Mouse (Mus musculus): Measurements from ENCODE around the gene Kifc5b. TPM values are rescaled to one million over a fixed set of nuclear protein-coding genes. Genes with fewer than 3 reads are reported as not detected.
A peak's percentile ranks its signal among the peaks of the same experiment; 100 is the strongest.
"Not testable (repeated sequence)": the region's sequence is repeated elsewhere in the genome, so short reads cannot be mapped to it uniquely, and the experiment has no call there.

Kifc5b gene
- total RNA-seq (2021) = 1 to 10 TPM; 3.4 to 3.7 TPM
- long read RNA-seq, experiment 1, partial matches to known transcripts = 2 of 5 reads
- long read RNA-seq, experiment 1, other reads (novel, unspliced or antisense) = 3 of 5 reads
- long read RNA-seq, experiment 2 = 0 reads

DNA sequence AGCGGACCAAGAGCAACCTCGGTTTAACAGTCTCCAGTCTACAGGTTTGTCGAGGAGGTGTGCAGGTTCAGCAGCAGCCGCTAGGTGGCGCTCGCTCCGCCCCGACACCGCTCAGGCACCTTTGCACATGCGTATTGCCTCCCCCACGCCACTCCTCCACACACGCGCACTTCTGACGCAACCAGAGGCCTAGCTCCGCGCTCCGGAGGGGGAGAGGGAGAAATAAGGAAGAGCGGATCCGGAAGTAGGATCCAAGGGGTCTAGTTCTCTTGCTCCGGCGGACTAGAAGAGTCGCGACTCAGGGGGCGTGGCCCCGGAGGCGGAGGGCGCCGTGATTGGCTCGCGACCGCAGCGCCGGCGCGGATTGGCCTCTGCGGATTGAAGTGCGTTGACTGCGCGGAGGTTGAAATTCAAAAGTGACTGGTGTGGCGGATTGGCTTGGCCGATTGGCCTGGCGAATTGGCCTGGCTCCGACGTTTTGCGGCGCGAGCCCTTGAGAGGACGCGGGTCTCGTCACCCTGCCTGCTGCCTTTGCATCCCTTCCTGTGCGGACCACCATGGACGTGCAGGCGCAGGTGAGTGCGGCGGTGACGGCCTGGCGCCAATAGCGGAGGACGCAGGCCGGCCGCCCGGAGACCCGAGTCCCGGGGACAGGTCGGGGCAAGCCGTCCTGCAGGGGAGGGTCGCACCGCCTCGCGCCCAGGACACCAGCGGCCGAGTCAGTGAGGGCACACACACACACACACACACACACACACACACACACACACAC is at the start of gene Kifc5b:
TSS of gene Kifc5b (plus strand) at position 381 of the 772 bp plus-strand sequence.
- peak; percentile 100 for DNase-seq (ENCODE audit: low spot score in 2 of 2)

DNA sequence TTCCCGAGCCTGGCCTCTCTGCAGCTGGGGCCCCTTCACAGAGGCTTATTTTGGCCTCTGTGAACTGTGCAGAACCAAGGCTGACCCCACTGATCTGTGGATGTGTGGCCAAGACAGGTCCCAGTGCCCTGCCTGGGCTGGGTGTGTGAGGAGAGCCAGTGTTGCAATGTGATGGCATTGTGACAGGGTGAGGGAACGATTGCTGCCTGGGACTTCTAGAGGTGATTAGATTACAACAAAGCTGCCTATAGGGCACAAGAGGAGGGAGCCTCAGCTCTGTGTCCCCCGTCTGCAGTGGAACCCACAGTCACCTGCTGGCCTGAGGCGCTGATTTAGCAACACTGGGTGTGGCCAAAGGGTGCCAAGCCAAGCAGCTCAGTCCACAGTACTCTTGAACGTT is 48.1 kb upstream of the Kifc5b start:
- DNase-seq (ENCODE audit: low spot score in 2 of 2) = no peak

DNA sequence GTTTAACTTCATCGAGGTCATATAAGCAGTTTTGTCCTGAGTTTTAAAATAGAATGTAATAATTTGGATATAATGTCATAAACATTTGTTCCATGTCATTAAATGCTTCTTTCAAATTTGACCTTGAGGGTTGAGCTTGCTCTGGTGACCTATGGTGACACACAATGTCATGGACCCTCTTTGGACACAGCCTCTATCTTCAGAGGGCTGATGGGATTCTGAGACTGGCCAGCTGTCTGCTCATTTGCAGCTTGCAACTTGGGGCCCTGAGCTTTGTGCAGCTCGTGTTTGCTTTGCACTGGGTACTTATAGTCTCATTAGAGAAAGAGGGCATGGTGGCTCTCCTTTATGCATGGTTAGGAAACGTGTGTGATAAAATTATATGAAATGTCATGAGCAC is 44.0 kb upstream of the Kifc5b start:
- no peak for DNase-seq (ENCODE audit: low spot score in 2 of 2)

DNA sequence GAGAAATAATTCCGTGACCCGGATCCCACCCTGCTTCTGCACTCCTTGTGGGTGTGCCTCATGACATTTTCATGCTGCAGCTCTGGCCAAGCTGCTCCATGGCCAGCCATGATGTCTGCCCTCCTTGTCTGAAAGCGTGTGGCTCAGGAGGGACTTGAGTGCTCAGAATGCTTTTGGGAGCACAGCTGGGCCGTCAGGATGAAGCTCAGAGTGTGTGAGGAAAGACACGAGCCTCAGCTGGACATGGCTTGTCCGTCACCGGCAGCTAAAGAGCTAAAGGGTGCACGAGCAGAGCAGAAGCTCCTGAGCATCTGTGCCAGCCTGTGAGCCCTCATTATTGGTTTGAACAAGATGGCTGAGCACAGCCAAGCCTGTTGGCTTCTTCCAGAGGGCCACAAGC is 43.4 kb upstream of the Kifc5b start:
- DNase-seq (ENCODE audit: low spot score in 2 of 2) = no peak

DNA sequence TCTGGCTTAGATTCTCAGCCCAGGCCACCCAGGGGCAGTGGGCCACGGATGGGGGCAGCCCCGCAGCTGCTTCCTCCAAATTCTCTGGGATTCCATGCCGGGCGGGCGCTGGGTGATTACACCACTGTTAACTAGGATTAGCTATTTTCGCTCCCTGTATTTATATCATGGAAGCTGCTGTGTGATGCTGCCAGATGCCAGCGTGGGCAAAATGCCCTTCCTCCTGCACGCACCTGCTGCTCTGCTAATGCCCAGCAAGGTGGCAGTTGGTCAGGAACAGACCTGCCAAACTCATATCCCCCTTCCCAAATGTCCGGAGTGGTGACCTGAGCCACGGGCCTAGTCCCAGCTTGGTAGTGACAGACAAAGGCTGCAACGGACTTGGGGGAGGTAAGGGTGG is 42.3 kb upstream of the Kifc5b start:
- no peak for DNase-seq (ENCODE audit: low spot score in 2 of 2)

DNA sequence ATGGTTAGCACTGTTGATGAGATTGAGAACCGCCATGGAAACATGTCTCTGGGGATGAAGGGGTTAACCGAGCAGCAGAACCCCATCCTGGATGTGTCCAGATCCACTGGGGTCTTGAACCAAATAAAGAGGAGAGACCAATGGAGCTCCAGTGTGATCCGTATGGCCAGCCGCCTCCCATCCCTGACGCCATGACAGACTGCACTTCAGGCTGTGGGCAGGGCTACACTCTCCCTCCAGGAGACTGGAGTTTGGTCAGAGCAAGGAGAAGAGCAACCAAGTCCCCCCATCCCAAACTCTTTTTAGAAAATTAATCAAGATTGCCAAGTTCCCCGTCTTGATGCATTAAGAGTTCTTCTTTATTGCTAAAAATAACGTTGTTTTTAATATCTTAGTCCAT is 39.0 kb upstream of the Kifc5b start:
- no peak for DNase-seq (ENCODE audit: low spot score in 2 of 2)

DNA sequence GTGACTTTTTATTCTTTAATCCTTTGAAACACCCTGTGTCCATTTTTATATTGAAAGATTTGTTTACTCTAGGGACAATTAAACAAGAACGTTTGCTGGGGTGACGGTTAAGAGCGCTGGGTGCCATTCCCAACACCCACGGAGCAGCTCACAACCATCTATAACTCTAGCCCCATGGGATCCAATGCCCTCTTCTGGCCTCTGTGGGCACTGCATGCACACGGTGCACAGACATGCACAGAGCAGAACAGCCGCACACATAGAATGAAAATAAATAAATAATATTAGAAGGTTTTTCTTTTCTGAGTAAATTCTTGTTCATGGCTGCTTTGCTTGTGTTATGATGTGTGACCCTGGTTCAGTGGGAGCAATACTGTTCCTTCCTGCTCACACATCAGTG is 37.7 kb upstream of the Kifc5b start:
- no peak for DNase-seq (ENCODE audit: low spot score in 2 of 2)

DNA sequence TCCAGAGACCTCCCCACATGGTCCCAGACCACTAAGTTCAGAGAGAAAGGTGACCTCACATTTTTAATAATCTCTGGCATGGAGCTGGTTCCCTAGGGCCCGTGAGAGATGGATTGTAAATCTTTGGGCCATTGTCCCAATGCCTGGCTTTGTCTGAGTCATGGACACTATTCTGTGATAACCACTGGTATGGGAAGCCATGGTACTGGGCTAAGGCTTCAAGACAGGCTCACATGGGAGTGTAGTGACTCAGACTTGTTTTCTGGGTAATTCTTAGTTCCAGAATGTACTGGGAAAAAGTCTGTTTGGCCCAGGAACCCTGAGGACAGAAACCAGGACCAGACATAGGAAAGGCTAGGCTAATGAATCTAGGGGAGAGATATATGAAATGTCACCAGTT is 34.2 kb upstream of the Kifc5b start:
- no peak for DNase-seq (ENCODE audit: low spot score in 2 of 2)

DNA sequence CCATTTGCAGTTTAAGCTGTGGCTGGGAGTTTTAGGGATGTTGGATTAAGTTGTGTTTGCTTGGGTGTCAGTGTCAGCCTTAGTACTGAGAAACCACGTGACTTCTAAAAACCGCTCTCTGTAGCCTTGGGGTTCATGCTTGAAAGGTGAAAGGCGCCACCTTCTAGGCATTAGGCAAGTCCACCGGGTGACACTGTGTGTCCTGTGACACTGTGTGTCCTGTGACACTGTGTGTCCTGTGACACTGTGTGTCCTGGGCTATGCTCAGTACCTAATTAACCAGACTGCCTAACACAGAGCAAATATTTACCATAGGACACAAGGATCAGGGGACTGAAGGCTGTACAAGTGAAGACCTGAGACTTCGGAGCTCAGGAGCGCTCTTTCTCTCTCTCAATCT is 33.3 kb upstream of the Kifc5b start:
- no peak for DNase-seq (ENCODE audit: low spot score in 2 of 2)

DNA sequence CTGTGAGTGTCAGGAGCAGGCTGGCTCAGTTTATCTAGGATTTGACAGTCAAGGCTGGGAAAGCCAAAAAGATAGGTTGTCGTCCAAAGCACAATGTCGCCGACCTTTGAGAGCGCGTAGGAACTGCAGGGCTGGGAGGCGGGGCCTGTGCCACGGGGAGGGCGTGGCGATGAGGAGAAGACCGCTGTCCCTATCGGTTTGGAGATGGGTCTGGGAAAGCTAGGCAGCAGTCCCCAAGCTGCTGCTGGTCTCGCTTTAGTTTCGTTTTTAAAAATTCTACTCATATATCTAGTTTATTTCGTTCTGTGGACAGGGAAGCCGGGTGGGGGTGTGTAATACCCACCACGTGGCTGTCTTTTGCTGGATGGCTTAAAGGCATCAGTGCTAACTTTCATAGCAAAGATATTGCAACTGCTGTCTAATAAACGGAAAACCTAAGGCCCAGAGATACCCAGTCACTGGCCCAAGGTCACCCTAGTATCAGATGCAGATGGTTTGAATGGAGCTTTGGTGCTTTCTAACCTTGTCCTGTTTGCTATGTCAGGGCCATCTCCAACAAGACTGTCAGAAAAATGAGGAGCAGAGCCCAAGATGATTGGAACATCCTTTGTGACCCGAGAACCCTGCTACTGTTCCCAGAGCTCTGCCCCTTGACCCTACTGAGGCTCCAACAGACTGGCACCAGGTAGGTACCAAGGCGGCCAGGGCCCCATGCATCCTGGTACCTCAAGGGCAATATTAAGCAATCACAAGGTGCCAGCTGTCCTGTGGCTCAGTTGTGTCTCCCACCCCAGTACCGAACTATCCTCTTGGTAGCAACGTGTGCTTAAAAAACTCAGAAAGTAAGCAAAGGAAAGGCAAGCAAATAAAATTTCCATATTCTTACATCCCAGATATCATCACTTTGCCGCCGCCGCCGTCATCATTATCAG is 31.6 kb upstream of the Kifc5b start:
- DNase-seq (ENCODE audit: low spot score in 2 of 2) = peak; percentile 73 to 74

DNA sequence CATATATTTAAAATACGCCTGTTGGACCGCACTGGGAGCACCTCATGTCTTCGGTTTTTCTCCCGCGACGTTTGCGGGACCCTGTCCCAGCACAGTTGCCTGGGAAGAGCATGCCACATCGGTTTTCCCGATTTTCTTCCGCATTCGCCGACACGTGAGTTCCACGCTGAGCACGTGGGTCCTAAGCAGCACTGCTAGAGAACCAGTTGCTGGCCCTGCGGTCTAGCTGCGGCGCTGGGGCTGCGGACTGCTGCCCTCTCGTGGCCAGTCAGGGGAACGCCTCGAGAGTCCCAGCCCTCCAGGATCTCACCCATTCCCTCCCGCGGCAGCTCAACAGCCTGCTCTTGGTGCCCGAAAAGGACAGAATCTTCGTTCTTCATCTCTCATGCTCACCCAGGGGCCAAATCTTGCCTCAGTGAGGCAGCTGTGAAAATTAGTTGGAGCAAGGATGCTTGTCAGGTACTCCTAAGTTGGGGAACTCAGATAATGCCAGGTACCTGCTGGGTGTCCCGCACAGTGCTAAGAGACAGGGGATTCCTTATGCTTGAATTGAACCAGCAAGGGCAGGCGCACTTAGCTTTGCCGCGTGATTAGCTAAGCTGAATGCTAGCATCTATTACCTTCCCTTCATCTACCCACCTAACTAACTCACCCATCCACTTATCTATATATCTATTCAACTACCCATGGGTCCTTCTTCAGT is 30.7 kb upstream of the Kifc5b start:
- peak; percentile 84 to 87 for DNase-seq (ENCODE audit: low spot score in 2 of 2)

DNA sequence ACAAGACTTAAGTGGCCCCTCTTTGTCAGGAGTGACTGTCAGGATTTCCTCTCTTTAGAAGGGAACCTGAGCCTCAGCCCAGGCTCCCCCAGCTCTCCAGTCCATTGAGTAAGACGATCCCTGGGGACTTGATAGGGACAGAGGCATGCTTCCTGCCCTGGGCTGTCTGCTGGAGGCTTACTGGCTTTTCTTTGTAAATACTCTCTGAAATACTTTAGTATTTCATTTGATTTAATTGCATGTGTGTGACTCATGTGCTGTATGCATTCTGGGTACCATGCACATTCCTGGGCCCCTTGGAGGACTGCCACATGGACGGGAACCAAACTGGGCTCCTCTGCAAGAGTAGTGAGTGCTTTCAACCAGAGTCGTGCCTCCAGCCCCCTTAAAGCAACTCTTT is 29.0 kb upstream of the Kifc5b start:
- no peak for DNase-seq (ENCODE audit: low spot score in 2 of 2)

DNA sequence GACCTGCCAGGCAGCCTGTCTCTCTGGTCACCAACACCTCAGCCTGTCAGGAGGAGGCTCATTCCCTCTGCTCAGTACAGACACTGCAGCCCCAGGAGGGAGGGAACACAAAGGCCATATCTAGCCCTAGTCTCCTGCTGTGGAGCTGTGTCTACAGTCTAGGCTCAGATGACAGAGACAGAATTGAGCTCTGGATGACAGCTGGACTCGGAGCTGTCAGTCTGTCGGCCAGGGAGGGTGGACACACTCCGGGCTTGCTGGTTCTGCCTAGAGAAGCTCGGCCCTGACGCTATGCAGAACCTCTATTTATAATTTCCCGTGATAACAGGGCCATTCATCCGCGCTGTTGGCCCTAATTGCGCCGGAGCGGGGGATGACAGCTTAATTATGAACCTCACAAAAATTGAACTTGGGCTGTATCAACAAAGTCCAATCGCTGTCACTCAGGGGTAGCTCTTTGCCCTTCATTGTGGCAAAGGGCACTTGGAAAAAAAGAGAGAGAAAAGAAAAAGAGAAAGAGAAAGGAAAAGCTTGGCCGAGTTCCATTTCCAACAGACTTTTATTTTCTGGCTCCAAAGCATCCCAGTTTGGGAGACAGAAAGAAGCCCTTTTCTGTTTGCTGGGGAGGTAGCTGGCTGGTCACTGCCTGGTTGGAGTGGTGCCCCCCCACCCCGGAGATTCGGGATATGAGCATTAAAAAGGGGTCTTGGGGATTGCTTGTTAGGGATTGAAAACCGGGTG is 24.1 kb upstream of the Kifc5b start:
- DNase-seq (ENCODE audit: low spot score in 2 of 2) = no peak

DNA sequence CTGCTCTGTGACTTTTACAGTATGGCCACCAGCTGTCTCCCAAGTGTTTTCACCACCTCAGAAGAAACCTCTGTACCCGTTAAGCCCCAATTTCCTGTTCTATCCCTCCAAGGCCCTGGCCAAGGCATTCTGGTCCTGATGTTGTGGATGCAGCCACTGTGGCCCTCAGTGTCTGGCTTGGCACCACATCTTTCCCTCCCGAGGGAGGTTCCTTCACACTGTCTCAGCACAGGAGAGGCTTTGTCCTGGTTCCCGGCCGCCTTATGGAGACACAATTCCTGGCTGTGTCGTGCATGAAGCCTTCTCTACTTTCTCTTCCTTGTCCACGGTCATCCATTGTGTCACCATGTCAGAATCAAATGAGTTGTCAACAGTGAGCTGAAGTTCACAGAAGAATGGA is 23.4 kb upstream of the Kifc5b start:
- DNase-seq (ENCODE audit: low spot score in 2 of 2) = no peak

DNA sequence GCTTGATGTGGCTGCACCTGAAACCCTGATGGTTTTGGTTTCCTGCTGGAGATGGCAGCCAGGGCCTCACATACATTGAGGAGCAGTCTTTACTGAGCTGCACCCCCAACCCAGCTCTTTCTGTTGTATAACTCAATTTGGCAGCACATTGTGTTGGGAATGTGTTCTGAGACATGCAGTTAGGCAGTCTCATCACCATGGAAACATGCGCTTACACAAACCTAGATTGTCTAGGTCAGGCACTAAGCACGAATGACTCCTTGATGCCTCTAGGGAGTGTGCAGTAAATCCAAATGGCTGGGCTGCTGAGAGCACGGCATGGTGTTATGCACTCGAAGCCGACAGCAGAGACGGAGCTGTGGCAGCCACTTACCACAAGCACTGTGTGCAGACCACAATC is 22.5 kb upstream of the Kifc5b start:
- DNase-seq (ENCODE audit: low spot score in 2 of 2) = peak; percentile 18 to 32

DNA sequence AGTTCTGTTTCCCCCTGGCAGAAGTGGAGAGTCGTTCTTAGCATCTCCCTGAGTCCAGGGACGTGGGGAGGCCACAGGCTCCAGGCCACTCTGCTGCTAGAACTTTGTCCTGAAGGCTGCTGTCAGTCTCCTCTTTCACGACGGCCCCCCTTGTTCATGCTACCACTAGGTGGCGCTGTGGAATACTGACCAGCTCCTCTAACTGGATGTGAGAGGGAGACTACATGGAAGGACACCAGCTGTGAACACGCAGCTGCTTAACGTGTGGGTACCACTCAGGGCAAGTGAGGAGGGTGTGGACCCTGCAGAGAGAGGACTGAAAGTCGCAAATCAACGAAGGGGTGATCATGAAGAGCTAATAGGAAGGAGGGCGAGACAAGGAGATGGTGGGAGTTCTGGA is 21.3 kb upstream of the Kifc5b start:
- DNase-seq (ENCODE audit: low spot score in 2 of 2) = peak; percentile 46 to 75

DNA sequence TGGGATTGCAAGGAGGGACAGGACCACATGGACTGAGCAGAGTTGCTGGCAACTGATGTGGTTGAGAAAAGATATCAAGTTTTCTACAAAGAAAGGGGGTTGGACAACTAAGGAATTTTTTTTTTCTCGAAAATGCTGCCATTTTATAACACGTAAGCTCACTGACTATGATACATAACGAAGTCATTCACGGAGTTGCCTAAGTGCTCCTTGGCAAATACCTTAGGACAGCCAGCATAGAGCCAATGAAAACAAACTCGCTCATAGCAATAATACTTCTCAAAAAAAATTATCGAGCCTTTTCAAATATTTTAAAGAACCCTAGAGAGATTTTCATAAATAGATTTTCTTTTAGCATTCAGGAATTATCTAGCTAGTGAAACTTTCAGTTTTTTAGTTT is 16.0 kb upstream of the Kifc5b start:
- no peak for DNase-seq (ENCODE audit: low spot score in 2 of 2)

DNA sequence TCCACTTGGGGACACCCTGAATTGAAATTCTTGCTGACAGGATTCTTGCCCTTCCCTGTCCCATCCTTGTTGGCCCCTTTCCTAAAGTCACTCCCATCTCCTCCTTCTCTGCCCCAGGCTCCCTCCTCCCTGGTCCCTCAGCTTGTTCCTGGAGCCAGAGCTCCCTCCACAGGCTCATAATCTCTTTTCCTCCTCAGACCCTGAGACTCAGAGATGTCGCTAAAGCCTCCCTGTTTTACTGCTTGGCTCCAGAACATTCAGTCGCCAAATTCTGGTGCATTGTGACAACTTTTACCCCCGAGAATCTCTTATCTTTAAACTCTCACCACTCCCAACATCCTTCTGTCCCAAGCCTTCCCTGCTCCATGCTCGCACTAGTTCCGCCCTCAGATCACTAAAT is 12.6 kb upstream of the Kifc5b start:
- no peak for DNase-seq (ENCODE audit: low spot score in 2 of 2)

DNA sequence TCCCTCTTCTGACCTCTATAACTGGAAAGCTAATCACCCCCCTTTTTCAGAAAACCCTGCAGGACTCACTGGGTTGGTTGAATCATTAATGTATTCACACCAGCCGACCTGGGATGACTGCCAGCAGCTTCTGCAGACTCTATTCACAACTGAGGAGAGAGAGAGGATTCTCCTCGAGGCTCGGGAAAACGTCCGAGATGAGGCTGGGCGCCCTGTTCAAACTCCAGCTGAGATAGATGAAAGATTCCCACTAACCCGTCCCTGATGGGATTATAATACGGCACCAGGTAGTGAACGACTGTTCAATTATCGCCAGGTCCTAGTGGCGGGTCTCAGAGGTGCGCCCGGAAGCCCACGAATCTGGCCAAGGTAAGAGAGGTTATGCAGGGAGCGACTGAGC is 9.4 kb upstream of the Kifc5b start:
- DNase-seq (ENCODE audit: low spot score in 2 of 2) = not testable (repeated sequence)

DNA sequence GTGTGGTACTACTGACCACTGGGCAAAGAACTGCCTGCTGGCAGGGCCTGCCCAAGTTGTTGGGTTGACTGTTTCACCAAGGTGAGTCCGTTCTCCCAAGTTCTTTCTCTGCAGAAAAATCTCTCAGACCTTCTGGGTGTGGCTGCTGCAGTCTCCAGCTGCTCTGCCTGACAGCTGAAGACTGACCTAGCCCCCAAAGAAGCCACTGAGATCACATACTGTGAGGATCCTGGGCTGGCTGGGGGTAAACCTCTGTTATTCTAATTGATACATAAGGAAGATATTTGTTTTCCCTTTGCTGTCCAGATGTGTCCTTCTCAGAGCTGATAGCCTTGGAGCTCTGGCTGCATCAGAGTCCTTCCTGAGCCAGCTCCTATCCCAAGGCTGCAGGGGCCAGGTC is 1.6 kb upstream of the Kifc5b start:
- no peak for DNase-seq (ENCODE audit: low spot score in 2 of 2)

DNA sequence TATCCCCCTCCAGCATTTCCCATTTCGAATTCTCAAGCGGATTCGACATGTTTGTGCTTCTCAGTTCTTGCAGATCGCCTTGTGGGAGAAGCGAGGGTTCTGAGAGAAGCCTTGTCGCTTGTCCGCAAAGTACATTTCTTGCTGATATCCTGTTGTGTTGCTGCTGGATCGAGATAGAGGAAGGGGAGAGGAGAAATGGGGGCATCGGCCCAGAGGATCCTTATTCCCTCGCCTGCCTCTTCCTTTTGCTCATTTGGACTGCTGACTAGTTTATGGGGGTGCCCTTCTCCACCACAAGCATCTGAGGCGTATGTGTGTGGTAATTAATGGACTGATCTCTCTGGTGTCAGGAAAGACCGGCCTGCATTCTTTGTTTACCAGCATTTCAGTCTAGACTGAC is 669 bp downstream of the Kifc5b start:
- DNase-seq (ENCODE audit: low spot score in 2 of 2) = not testable (repeated sequence)

Data from left cerebral cortex, adult 18-20 months (tissue).